Mouse (Mus musculus): ENCODE measurements at regions not wholly inside any gene's neighbourhood (a gene's known extent, or its start where the extent isn't known, plus 50 kb on each side); places are given as distances from the start of the nearest gene placed in this dataset.
A peak's percentile ranks its signal among the peaks of the same experiment; 100 is the strongest.

DNA sequence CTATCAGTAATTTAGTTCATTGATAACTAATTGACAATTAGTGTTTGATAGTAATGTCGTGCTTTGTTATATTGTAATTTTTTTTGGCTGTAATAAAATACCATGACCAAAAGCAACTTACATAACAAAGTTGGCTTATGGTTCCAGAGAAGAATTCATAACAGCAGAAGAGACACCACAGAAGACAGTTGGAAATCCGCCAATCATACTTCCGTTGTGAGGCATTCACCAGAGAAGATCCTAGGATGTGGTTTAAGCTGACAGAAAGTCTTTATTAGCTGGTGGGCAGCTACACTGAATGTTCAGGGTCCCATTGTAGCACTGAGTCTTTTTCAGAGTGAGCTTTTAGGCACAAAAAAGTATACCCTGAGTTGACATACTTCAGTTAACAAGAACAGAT lies 109.9 kb downstream of the Sec23a start:
- DNase-seq: no peak

DNA sequence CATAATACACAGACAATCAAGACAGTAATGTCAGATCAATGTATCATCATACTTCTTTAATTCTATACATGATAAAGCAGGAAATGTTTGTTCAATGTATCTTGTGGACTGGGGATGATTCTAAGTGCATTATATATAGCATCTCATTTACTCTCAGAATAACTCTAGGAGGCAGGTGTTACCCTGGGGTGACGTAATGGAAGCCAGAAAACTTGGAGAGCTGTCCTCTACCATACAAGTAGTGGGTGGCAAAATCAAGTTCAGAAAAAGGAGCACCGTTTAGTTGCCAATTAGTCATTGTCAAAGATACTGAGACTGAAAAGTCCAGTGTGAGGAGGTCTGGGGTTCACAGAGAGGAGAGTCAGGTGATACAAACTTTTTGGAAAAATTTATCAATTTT lies 136.0 kb downstream of the Sec23a start:
- no peak for DNase-seq

DNA sequence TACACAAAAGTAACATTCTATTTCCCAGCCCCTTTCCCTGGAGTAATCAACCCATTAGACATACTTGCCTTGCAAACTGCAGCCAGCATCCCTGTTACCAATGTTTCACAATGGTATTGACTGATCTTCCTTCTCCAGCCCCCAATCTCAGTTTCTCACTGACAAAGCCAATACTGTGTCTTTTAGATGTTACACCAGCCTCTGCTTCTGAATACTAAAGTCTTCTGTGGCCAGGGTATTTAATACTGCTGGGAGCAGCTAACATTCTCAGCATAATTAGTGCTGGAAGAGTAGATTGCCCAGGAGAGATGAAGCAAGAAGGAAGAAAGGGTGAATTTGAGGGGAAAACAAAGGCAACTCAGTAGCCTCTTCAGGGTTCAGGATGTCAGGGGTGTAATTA lies 139.4 kb downstream of the Sec23a start:
- DNase-seq: no peak

DNA sequence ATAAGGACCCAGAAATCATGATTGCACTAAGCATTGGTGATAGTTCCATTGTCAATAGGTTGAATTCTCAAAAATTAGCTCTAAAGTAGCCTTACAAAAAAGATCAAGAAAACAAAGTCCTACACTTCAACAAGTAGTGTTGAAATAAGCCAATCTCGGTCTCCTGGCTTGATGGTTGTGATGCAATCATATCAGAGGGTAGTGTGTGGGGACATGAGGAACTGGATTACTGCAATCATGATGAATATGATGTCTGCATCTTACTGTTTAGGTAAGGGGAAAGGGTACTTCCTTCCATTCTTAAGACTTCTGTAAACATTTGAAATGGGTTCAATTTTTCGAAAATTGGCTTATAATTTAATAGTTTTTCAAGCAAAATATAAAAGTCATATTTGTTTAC lies 155.3 kb downstream of the Sec23a start:
- no peak for DNase-seq

DNA sequence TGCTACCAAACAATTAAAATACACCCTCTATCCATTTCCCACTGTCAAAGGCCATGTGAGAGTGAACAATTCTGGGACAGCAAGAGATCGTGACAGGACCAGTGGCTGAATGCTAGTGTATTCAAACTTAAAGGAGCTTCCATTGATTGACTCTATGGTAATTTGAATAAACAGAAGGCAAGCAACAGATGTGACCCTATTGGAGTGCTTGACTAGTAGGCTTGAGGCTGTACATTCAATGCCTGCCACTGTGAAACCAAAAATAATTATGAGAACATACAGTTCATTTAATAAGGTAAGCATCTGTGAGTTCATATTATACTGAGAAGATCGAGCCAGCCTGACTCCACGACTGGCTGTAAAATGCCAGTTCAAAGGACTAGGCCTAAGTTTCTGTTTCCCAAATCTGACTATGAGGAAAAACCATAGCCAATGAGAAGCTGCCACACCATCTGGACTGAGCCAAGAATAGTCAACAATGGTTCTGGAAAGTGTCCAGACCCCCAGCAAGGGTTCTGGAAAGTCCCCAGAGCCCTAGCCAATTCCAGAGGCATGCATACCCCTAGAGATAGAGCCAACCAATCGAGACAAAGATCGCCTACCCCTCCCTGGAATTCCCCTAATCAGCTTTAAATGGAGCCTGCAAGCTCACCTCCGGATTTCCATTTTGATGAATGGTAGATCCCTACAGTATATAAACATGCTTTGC lies 160.0 kb downstream of the Sec23a start:
- no peak for DNase-seq

DNA sequence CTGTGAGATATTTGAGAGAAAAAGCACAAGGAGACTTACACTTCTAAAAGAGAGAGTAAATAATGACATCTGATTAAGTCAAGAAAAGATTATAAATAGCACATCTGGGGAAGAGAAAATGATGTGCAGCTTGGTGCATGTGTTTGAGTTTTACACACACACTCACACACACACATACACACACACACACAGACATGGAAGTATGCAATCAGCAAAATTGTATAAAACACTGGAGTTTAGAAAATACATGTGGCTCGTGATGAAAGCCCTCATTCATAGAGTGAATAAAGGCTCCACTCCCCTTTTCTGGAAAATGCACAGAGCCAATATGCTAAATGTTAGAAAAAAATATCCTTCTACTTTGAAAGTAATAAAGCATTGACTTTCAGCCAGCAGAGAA lies 182.2 kb downstream of the Sec23a start:
- no peak for DNase-seq

DNA sequence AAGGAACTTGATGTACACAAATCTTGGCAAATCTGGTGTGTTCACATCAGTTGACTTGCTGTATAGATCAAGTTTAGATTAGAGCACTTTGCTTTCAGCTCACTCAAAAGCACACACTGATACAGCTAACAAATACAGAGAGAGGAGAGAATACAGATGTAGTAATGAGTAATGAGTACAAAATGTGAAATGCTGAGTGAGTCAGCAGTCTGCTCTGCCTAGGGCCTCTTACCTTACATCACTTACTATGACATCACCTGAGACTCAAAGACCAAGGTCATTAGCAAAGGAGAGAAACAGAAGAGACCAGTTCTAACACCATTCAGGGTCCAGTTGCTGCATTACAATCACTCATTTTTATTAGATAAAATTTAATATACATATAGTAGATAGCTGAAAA lies 184.0 kb downstream of the Sec23a start:
- no peak for DNase-seq

DNA sequence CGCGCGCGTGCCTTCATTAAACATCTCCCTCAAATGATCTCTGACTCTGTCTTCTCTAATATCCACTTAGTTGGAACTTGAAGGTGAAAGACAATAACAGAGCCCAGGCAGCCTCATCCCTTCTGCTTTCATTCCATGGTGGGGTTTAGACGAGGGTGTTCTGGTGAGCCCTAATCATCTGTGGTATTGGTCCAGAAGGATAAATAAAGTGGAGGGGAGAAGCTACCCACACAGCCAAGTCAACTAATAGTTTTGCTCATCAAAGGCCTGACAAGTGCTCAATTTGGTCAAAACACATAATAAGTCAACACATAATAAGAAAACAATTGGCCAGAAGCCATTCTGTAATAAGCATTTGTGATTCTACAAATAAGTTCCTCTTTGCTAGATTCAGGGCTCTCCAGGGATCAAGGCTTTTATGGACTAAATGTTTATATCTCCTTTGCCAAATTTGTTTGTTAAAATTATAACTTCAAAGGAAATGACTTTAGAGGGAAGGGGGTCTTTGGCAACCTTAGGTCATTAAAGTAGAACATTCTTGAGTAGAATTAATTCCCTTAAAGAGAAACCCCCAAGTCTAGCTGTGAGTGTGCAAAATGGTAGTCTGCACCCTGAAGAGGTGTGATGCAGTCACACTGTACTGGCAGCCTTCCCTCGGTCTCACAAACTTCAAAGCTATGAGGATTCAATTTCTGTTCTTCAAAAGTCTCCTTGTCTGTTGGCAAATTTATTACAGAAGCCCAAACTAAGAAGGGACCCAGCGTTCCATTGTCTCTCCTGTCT lies 186.5 kb downstream of the Sec23a start:
- no peak for DNase-seq

DNA sequence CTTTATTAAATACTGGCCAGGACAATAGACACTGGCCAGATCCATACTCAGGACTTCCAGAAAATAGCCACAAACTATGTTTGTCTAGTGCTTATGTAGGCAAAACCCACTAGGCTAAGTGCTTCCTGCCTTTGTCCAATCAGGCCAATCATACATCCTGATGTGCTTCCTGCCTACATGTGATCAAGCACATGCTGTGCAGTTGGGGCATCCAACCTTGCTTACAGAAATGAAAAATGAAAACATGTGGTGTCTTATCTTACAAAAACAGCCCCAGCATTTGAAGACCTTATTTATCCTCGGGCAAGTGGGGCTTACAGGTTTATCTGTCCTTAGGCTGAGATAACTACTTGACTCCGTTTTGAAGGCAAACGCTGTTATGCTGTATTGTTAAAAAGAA lies 188.8 kb downstream of the Sec23a start:
- DNase-seq: no peak

DNA sequence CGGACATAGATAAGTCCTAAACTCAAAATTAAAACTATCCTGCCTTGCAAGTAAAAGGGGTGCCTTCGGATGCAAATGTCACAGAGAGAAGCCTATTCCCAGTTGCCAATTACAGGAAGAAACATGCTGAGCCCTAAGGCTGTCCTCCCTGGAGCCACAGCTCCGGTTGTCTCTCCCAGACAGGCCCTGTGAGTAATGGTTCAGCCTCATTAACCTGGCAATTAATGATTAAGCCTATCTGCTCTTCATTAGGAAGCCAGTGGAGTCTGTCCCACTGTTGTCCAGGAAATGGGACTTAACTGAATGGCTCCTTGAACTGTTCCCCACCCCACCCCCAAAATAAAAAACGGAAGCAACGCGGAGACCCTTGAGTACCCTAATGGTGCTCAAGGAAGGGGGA lies 207.7 kb downstream of the Sec23a start:
- DNase-seq: peak; percentile 69

DNA sequence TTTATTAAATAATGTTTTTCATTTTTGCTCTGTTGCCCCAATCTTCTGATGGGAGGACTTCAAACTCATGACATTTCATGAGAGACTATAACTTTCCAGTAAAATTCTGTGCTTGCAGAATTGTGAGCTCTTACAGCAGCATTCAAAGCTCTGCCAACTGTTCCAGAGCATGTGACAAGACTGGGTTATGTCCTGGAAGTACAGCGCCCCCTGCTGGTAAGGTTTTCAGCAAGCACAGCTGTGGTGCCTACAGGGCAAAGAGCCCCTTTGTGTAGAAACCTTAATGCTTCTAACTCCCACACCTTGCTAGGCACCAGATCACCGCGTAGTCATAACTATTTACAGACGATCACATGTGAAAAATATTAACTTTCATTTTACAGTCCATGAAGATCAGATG lies 209.4 kb downstream of the Sec23a start:
- DNase-seq: peak; percentile 81
